Mouse (Mus musculus) c-Kit-positive CD71-negative TER-119-negative erythroid progenitor cells, embryonic 14.5 days (primary cell): ENCODE results near the gene Tfr2.
A peak's percentile ranks its signal among the peaks of the same experiment; 100 is the strongest.

Experiments used
- DNase-seq: peaks from one replicate; pipeline ENCODE4 v3.0.0-alpha.2; 2013; ENCODE audit warnings: low read depth

The Tfr2 gene

GRCm38 (mm10) chr5:137537461-137537860, 32.2 kb upstream of the Tfr2 start:
- no peak for DNase-seq

- DNase-seq: no peak
Measured at GRCm38 (mm10) chr5:137539291-137539801, 30.3 kb upstream of the Tfr2 start.

DNA sequence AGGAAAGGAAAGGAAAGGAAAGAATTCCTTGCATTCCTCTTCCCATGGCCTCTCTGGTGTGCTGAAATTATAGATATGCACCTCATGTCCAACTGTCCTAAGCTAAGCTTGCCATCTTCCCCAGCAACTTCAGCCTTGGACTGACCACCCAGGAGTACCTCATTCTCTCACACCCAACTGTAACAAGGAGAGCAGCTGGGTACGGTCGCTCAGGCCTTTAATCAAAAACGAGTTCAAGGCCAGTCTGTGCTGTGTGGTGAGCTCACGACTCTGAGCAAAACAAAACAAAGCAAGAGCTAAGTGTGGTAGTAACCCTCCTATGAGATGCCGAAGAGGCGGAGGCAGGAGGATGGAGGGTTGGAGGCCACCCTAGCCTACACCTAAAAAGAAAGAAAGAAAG, 28.6 kb upstream of the Tfr2 start:
- no peak for DNase-seq

DNA sequence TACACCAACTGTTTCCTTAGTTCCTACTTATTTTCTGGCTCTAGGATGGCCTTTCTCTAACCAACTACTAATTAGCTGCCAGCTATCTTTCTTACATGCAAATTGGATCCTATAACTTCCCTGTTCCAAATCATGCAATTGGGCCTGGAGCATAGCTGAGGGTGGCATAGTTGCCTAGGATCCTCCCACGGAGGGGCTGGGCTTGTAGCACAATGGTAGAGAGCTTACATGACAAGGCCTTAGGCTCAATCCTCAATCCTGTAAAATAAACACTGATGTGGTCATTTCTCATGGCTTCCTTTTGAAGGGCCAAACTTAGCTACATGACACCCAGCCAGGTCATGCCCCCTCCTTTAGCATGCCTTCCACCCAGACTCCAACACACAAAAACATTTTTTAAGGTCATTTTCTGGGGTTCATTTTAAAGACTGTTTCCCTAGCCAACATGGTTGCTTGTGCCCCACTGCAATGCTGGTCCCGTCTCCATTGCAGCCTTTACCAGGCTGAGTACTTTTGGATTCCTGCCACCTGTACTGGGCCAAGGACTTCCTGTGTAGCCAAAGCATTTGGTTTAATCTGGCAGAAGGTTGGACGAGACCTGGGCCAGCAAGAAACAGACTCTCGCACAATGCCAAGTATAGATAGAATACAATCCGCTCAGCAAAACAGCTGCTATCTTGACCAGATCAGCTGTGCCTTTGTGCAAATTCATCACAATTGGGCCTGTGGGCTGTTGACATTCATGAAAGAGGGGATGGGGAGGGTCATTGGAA, 27.7 kb upstream of the Tfr2 start:
- DNase-seq: no peak

DNA sequence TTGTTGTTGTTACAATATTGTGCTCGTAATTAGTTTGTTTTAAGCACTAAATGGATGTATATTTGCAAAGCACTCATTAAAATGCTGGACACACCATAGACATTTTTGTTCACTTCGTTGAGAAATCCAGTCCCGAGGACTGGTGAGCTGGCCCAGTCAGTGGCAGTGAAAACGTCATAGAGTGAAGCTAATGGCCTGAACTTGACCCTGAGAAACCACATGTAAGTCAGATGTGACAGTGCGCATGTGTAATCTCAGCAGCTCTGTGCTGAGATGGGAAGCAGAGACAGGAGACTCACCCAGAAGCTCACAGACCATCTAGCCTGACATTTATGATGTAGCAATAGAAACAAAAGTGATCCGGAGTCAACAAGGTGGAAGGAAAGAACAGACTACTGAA, 24.7 kb upstream of the Tfr2 start:
- no peak for DNase-seq

DNA sequence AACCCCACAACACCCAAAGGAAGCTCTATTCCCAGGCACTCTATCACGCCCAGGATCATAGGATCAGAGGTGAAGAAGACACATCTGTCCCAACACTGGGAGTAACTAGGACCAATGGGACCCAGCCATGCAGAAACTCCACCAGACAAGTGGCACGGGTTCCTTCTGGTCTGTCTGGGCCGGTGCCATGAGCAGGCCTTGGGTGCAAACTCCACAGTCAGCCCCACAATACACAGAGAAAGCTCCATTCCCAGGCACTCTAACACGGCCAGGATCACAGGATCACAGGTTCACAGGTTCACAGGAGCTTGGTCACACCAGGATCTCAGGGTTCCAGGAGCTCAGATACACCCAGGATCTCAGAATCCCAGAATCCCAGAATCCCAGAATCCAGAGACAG, 24.0 kb upstream of the Tfr2 start:
- DNase-seq: no peak

GRCm38 (mm10) chr5:137549840-137550239, 19.8 kb upstream of the Tfr2 start:
- no peak for DNase-seq

GRCm38 (mm10) chr5:137551119-137551518, 18.5 kb upstream of the Tfr2 start:
- DNase-seq: no peak

GRCm38 (mm10) chr5:137553000-137553399, 16.6 kb upstream of the Tfr2 start:
- DNase-seq: no peak

DNA sequence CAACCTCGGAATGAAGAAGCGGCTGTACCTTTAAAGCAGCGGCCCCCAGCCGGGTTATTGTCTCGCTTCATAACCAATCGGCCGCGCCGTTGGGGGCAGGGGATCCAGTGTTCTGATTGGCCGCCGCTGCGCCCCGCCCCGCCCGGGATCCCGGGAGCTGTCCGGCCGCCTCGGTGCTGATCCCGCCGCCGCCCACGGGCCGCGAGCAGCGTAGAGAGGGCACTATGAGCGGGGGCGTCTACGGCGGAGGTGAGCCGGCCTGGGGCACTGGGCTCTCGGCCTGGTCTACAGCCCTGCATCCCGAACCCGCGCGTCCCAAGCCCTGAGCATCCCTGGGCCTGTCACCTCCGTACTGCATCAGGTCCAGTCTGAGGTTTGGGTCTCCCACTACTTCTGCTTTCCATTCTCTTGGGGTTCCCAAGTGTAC, 16.2 kb upstream of the Tfr2 start, which contains the start of gene Actl6b:
Gene Actl6b, plus strand, starts transcription at position 107 of the 427 bp plus-strand sequence.
- peak; percentile 50 for DNase-seq

- no peak for DNase-seq
Measured at GRCm38 (mm10) chr5:137553898-137554297, 15.7 kb upstream of the Tfr2 start.

DNA sequence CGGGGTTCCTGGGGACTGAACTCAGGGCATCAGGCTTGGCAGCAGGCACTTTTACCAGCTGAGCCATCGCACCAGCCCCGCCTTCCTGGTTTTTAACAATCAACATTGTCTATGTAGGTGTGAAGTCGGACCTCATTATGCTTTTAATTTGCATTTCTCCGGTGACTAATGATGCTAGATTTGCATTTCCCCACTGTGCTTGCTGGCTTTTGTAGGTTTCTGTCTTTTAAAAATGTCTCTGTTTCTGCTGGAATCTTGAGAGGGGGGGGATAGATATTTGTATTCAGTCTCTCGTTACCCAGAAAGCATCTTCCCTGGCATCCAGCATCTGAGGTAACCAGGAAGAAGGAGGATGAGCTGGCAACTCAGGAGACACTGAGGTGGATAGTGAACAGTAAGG, 8.1 kb upstream of the Tfr2 start:
- no peak for DNase-seq

DNA sequence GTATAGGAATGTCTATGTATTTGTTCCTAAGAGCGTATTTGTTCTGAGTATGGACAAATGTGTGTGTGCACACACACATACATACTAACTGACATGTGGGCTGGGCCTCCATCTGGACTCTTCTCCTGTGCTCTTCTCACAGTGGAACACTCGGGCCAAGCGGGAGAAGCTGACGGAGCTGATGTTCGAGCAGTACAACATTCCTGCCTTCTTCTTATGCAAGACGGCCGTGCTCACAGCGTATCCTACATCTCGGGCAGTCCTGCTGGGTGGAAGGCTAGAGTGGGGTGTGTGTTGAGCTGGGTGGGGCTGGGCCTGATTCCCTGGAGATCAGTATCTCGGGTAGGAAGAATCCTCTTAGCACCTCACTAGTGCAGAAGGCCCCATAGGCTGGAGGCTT, 6.7 kb upstream of the Tfr2 start:
- DNase-seq: no peak

DNA sequence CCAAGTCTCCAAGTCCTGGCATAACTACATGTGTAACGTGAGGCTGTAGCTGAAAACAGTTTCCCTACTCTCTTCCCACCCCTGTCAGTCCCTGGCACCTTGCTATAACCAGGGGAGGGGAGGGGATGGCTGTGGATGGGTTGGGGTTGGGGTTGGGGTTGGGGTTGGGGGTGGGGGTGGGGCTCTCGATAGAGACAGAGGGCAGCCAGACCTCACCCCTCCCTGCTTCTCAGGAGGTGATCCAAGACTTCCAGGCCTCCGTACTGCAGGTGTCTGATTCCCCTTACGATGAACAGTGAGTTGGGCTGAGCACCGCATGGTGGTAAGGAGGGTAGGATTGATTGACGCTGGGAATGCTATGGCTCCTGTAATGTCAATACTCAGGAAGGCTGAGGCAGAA, 3.9 kb upstream of the Tfr2 start:
- DNase-seq: no peak

DNA sequence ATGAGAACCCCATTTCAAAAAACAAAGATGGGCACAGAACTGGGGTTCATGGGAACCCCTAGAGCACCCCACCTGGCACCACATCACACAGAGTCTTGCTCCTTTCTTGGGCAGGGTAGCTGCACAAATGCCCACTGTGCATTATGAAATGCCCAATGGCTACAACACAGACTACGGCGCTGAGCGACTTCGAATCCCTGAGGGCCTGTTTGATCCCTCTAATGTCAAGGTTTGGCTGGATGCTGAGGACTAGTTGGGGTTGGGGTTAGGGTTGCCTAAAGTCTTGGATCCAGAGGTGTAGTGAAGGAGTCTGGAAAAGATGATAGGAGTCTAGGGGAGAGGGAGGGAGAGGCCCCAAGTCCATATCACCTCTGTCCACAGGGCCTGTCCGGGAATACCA, 3.2 kb upstream of the Tfr2 start:
- no peak for DNase-seq

DNA sequence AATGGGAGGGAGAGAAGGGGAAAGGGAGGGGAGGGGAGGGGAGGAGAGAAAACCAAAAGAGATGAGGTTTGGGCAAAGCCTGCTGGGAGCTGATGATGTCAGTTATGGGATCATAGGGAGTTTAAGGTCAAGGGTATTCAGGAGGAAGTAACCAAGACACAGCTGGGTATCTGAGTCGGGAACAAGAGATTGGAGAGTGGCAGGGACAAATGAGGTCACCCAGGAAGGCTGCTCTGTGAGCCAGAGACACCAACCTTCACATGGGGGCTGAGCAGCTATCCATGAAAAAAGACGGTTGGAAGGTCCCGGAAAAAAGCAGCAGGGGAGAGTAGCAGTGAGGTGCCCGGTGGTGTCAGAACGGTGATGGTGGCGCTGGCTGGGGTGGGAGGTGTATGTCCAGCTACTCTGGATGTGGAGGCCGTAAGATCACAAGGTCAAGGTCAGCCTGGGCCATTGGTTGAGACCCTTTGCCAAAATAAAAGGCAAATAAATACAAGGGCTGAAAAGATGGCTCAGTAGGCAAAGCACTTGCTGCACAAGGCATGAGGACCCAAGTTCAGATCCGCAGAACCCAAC, 1.3 kb upstream of the Tfr2 start:
- DNase-seq: no peak

GRCm38 (mm10) chr5:137569031-137569430, 609 bp upstream of the Tfr2 start:
- DNase-seq: no peak

- no peak for DNase-seq
Measured at GRCm38 (mm10) chr5:137570181-137570580, 541 bp downstream of the Tfr2 start.

- DNase-seq: peak; percentile 51
Measured at GRCm38 (mm10) chr5:137570691-137571586, 1.3 kb downstream of the Tfr2 start.

DNA sequence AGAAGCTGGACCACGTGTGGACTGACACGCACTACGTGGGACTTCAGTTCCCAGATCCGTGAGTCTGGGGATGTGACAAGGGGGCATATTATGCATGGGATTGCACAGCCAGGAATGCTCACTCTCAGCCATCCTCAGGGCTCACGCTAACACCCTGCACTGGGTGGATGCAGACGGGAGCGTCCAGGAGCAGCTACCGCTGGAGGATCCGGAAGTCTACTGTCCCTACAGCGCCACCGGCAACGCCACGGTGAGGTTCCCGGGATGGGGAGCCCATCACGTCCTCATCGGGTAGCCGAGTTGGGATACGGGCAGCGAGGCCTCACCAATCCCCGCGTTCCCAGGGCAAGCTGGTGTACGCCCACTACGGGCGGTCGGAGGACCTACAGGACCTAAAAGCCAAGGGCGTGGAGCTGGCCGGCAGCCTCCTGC, 4.8 kb downstream of the Tfr2 start:
- no peak for DNase-seq

DNA sequence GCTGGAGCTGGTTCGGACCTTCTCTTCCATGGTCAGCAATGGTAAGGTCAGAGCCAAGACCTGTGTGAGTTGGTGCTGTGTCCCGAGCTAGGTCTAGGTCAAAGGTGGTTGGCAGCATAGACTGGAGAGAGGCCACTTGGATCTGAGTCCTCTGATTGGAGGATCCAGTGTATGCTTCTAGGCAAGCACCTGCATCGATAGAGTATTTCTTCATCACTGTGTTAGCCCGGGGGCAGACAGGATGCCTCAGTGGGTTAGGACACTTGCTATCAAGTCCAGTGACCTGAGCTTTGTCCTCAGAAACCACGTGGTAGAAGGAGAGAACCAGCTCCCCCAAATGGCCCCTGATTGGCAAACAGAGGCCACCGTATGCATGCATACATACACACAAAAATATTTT, 10.6 kb downstream of the Tfr2 start:
- no peak for DNase-seq

DNA sequence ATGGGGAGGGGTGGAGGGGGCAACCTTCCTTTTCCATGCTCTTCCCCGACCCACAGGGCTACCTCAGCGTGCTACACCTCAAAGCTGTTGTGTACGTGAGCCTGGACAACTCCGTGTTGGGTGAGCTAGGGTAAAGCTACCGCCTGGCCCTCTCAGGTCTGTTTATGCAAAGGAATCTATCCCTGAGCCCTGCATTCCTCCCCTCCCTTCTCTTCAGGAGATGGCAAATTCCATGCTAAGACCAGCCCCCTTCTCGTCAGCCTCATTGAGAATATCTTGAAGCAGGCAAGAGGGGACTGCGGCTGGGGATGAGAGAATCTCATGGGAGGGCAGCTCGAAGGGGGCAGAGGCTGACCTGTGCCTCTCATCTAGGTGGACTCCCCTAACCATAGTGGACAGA, 13.1 kb downstream of the Tfr2 start:
- no peak for DNase-seq
